Comparison of ENCODE assay signal across 21 mouse cellular contexts in the genomic region with DNA sequence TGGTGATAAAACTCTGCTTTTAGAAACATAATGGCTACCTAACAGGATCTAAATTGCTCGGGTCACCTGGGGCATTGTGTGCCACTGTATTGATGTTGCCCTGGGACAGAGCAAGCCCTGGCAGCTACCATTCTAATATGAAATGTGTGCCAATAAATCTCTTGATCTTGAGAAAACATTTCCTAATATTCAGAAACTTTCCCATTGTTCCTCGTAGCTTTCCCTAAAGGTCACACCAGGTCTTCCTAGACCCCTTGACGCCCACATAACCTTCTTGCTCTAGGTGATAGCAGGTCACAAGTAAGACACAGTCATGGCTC.
"Had no signal": no experiment of that assay in that cellular context is flagged by ENCODE, and none has a peak within 500 bp of the region (broad histone marks: within the 10 kb centered on the region; RNA-seq: fewer than 3 reads in every experiment).

No protein-coding gene starts in this region.

- DNase-seq: gastrocnemius, postnatal 14 days; gastrocnemius, postnatal 36 days; kidney, adult 18-20 months; kidney, postnatal 10 days; kidney, postnatal 4 days; liver; liver, embryonic 13.5 days; liver, postnatal 0 days had no signal

- H3K9ac ChIP-seq: heart, embryonic 12.5 days; hindbrain, embryonic 12.5 days; hindbrain, embryonic 14.5 days; intestine, embryonic 15.5 days; limb, embryonic 12.5 days; liver, embryonic 13.5 days; liver, embryonic 15.5 days; liver, postnatal 0 days had no signal

- H3K36me3 ChIP-seq: heart, embryonic 12.5 days; hindbrain, embryonic 10.5 days; hindbrain, embryonic 12.5 days; intestine, embryonic 15.5 days; limb, embryonic 10.5 days; limb, embryonic 12.5 days; liver, embryonic 13.5 days; liver, embryonic 15.5 days had no signal

- H3K27me3 ChIP-seq: heart, embryonic 12.5 days; hindbrain, embryonic 12.5 days; intestine, embryonic 15.5 days; limb, embryonic 12.5 days; liver, embryonic 13.5 days; liver, embryonic 15.5 days had no signal

- H3K27ac ChIP-seq: hindbrain, embryonic 10.5 days; hindbrain, embryonic 12.5 days; hindbrain, embryonic 14.5 days; intestine, embryonic 15.5 days; layer of hippocampus, adult 2 months; left cerebral cortex, adult 2 months; limb, embryonic 10.5 days; limb, embryonic 12.5 days; liver, embryonic 13.5 days; liver, embryonic 15.5 days had no signal

- H3K4me1 ChIP-seq: heart, embryonic 12.5 days; hindbrain, embryonic 10.5 days; hindbrain, embryonic 12.5 days; intestine, embryonic 15.5 days; limb, embryonic 10.5 days; limb, embryonic 12.5 days; liver, embryonic 13.5 days; liver, embryonic 15.5 days had no signal

- H3K4me2 ChIP-seq: heart, embryonic 12.5 days; hindbrain, embryonic 12.5 days; hindbrain, embryonic 14.5 days; intestine, embryonic 15.5 days; limb, embryonic 12.5 days; liver, embryonic 13.5 days; liver, embryonic 15.5 days had no signal

- ATAC-seq: hindbrain, embryonic 16.5 days; inflammation-experienced regulatory T-cells, adult 6 months; intestine, embryonic 15.5 days; intestine, postnatal 0 days; liver, postnatal 0 days had no signal

- H3K9me3 ChIP-seq: hindbrain, embryonic 10.5 days; hindbrain, embryonic 12.5 days; intestine, embryonic 15.5 days; limb, embryonic 10.5 days; limb, embryonic 12.5 days; liver, embryonic 13.5 days; liver, embryonic 15.5 days had no signal

- H3K4me3 ChIP-seq: heart, embryonic 12.5 days; hindbrain, embryonic 10.5 days; hindbrain, embryonic 12.5 days; intestine, embryonic 15.5 days; layer of hippocampus, adult 2 months; left cerebral cortex, adult 2 months; limb, embryonic 10.5 days; limb, embryonic 12.5 days; liver, embryonic 13.5 days; liver, embryonic 15.5 days had no signal
